Mouse (Mus musculus) C2C12 (cell line): Measurements from ENCODE around the gene Osbpl9.

Experiments used
- CTCF ChIP-seq: IDR thresholded peaks from one replicate; pipeline ENCODE4 v1.5.1; 2011; ENCODE audit not compliant: control insufficient read depth, insufficient read depth, insufficient read length
- FOSL1 ChIP-seq: IDR thresholded peaks from one replicate; pipeline ENCODE4 v1.8.0; 2011; ENCODE audit warnings: mild to moderate bottlenecking, low read length; ENCODE audit not compliant: poor library complexity, insufficient read depth, severe bottlenecking
- MYOD1 ChIP-seq: IDR thresholded peaks from one replicate; pipeline ENCODE4 v1.6.1; 2011; ENCODE audit warnings: low read depth; ENCODE audit not compliant: control insufficient read depth, insufficient read length
- USF1 ChIP-seq: IDR thresholded peaks from one replicate; pipeline ENCODE4 v1.6.1; 2011; ENCODE audit warnings: low read depth, mild to moderate bottlenecking, control low read depth, moderate library complexity

GRCm38 (mm10) chr4:109241934-109242333, 39.9 kb upstream of the Osbpl9 start:
- TF ChIP-seq CTCF (no peak), USF1 (no peak), FOSL1 (no peak), MYOD1 (no peak)
